Mouse (Mus musculus) layer of hippocampus, adult 9-10 months (tissue): Measurements from ENCODE around the gene Tenm4.
"Not testable (repeated sequence)": the region's sequence is repeated elsewhere in the genome, so short reads cannot be mapped to it uniquely, and the experiment has no call there.

ENCODE experiments used
- DNase-seq: peaks from one replicate; pipeline ENCODE4 v3.0.0; 2022; ENCODE audit warnings: low spot score

Gene Tenm4

GRCm38 (mm10) chr7:96575202-96575650 is 404.2 kb downstream of the Tenm4 start:
- peak; percentile 77 for DNase-seq

DNA sequence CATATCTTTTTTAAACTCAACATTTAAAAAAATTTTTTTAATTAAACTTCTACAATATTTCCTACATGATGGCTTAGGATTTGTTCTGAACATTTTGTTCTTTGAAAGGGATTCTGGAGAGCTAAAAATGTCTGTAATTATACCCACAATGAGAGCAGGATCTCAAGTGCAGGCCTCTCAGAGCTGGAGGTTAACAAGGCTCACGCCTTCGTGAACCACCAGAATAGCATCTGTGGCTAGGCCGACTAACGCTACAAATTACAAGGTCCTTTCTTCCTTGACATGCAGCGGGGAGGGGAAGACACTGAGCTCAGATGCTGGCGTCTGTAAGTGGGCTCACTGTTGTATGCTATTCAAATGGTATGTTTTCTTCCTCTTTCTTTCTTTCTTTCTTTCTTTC is 411.7 kb downstream of the Tenm4 start:
- DNase-seq: no peak

GRCm38 (mm10) chr7:96587403-96587802 is 416.4 kb downstream of the Tenm4 start:
- no peak for DNase-seq

DNA sequence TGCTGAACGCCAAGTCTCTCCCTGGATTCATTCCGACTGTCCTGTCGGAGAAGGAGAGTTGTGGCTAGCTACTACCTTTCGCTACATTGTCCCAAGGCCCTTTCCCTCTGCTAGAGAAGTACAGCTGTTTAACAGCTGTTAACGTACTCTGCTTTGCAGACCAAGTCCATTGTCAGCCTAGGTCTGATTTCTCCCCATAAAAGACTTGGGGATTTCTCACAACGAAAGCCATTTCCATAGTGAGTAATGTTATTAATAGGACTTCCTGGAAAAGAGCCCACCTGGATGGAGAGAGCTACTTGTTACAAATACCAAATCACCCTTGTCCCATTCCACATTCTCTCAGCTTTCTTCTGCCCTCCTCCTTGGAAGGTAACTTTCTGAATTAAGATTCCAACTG is 417.5 kb downstream of the Tenm4 start:
- DNase-seq: no peak

DNA sequence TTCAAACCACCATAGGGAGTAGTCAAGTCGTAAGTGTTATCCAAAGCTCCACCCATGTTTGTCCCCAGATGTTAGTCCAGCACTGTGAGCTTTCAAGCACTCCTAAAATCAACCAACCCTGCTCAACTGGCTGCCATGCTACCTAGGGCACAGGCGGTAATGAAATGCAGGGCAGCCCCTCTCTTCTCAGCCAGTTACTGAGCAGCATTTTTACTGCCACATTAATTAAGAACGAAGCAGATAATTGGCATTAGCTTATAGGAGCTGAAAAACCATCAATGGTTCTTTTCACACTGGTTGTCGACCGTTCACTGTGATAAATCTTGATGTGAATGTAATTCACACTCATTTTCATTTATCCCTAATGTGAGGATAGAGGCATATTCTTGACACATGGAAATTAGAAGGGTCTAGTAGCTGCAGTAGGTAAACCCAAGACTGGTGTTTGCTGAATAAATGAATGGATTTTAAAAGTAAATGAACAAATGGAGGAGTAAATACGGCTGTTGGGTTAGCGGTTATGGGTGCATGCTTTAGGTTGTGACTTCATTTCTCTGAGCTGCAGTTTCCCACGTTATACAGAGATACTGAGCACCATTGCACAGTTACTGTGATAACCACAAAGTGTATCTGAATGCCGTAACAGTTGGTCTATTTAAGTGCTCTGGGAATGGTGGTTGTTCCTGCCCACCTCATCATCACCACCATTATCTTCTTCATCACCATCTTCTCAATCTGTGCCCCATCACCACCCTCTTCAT is 424.7 kb downstream of the Tenm4 start:
- DNase-seq: no peak

GRCm38 (mm10) chr7:96596402-96597195 is 425.6 kb downstream of the Tenm4 start:
- no peak for DNase-seq

DNA sequence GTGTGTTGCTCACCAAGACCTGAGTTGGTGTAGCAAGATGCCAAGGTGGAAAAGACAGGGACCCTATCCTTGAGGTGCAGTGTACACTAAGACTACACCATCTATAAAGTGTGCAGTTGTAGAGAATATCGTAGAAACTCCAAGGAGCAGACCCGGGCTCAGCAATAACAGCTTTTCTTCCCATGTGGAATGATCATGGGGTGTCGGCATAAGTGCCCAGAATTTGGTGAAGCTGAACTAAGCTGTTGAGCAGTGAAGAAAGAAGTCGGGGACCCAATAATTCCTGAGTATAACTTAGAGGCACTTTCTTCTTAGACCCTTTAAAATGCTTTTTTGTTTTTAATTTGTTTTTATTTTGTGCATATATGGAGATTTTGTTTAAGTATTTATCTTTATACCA is 426.8 kb downstream of the Tenm4 start:
- DNase-seq: no peak

DNA sequence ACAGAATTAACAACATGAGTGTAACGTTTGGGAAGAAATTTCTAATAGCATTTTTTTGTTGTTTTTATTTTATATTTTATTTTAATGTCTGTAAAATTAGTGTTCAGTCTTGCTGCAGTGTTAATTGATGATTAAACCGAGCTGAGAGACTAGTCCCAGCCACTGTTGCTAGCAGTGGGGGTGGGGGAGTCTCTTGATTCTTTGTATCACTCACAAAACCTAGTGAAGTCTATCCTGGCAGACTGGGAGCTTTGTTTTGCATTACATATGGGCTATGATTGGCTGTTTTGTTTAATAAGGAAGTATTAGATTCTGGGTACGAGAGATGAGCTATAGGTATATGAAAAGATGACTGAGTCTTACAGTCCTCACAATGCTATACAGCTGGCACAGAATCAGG is 428.0 kb downstream of the Tenm4 start:
- DNase-seq: no peak

DNA sequence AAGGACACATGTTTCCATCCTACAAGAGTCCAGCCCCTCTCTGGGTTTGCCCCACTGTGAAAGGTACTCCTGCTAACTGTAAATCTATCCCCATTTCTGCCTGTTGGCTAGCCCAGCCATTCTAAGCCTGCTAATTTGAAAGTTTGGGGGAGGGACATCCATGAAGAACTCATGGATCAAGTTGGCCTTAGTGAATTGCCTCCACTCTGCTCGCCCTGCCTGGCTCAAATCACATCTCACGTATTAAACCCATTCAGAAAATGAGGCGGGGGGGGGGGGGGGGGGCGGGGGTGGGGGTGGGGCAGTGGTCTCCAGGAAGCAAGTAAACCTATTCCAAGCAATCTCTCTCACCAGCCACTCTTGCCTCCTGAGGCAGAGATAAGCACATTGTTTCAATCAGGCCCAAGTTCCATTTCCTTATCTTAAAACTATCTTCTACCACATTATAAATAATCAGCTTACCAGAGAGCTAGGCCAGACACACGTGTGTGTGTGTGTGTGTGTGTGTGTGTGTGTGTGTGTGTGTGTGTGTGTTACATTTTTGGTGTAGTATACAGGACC is 429.4 kb downstream of the Tenm4 start:
- no peak for DNase-seq

- DNase-seq: no peak
Measured at GRCm38 (mm10) chr7:96604091-96604745, 433.2 kb downstream of the Tenm4 start.

GRCm38 (mm10) chr7:96605316-96605715 is 434.3 kb downstream of the Tenm4 start:
- no peak for DNase-seq

DNA sequence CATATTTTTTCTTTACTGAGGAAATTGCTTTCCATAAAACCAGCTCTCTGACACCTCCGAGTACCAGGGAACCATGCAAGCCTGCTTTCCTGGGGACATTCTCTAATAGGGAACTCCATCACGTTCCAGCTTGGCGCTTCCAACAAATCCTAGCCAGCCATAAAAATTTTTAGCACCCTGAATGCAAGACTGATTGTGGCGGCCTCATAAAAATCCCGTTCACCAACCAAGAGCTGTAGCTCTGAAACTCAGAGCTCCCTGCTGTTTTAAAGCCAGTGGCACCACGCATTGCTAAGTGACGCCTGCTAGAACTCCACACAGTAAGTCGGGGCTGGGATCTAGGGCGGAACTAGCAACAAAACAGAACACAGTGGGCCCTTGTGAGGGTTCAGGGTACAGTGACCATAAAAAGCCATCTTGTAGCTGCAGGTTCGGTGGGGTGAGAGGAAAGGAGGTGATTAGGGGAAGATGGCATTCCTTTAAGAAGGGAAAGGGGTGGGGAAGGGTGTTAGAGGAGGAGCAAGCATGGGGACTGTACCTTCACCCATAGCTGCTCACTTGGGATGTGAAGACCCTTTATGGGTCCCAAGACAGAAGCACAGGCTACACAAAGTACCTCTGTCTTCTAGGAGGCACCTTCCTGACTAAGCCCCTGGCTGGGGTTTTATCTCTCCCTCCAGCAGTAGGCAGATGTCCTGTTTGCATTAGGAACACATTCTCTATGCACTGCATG is 439.0 kb downstream of the Tenm4 start:
- DNase-seq: no peak

DNA sequence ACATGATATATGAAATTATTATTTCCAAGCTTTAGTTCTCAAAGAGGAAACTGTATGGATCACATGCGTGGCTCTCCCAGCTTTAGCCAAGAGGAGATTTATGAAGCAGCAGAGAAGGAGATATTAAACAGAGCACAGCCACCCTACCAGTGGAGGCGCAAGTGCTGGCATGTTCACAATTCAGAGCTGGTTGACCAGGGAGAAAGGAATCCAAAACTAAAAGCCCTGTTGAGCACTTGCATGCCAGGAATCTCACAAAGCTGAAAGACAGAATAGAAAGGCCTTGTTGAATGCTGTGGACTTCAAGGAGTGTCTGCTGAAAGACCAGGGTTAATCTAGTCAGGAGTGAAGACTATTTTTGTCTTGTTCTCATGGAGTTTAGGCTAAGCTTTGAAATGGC is 446.3 kb downstream of the Tenm4 start:
- no peak for DNase-seq

DNA sequence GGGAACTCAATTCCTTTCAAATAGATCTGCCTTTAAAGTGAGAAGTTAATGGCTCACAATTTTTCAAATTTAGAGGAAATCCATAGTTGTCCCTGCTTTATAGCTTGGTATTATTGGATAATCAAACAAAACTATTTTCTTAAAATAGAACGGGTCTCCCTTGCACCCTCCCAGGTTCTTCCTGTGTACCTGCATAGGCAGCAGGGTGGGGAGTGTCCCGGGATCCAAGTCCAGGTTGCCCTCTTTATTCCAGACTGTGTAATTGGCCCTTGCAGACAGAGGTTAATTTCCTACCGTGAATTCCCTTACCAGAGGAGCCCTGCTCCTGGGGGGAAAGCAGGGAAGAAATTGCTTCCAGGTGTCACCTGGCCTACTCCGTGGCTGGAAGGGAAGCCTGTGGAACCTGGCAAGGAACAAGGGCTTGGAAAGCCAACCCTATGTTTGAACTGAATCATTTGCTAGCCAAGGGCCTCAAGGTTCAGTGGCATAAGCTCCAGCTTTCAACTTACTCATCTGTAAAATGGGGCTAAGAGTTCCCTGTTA is 449.0 kb downstream of the Tenm4 start:
- DNase-seq: no peak

GRCm38 (mm10) chr7:96626338-96626737 is 455.3 kb downstream of the Tenm4 start:
- no peak for DNase-seq

- not testable (repeated sequence) for DNase-seq
Measured at GRCm38 (mm10) chr7:96630551-96630950, 459.5 kb downstream of the Tenm4 start.

- no peak for DNase-seq
Measured at GRCm38 (mm10) chr7:96633008-96633407, 462.0 kb downstream of the Tenm4 start.

DNA sequence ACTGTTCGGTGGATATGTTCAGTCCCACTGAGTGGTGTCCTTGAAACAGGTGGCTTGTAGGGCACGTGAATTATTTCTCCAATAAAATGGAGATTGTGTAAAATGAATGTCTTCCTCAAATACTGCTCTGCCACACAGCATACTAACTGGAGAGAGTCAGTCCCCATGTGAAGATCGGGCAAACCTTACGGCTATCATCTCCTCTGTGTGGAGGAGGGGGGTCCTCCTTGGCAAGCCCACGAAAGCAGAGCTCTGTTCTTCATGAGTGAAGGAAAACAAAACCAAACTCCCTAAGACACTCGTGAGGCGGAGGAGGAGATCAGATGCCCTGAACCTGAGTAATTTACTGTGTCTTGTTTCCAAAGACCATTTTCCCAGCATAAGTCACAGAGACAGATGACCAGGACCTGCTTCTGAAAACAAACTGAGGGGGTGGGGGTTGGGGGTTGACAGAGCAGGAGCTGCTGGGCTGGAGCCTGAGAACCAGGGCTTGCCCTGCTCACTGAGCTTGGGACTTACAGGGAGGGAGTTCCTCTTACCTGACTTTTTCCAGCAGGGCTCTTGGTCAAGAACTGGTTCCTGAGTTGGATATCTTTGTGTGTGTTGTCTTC is 464.9 kb downstream of the Tenm4 start:
- DNase-seq: no peak

DNA sequence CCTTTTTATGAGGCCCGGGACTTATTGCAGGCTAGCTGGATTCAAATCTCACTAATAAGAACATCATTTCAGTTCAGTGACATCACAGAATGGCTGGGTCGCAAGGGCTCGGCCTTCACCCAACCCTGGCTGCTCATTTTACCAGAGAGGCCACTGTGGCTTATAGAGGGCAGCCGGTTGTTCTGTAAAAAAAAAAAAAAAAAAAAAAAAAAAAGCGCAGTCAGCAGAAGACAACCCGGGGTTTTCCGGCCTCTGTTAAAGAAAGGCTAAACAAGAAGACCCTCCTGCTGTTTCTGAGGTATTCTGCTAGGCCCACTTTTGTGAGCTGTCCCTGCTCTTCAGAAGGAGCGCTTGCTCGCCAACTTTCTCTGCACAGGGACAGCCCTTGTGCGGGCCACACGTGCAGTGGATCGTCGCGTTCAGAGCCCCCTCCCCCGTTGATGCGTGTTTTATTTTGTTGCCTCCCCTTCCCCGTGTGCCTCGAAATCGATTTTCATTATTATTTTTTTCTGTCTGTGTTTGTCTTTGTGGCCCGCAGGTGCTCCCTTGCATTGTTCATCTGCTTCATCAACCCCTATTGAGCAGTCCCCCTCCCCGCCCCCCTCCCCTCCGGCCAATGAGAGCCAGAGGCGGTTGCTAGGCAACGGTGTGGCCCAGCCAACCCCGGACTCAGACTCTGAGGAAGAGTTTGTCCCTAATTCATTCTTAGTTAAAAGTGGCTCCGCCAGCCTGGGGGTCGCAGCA is 472.6 kb downstream of the Tenm4 start:
- no peak for DNase-seq

DNA sequence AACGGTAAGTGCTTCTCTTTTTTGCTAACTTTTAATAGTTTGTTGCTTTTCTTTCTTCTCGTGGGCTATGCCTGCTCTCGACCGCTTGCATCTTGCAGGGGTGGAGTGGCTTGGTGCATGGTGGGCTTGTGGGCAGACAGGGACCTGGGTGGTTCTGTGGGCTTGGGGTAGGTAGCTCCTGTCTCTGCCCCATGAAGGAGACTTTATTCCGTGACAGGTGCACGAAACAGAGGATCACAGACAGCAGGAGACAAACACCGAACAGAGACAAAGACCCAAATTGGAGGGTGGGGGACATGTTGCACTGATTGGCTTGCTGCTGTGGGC is 473.1 kb downstream of the Tenm4 start:
- DNase-seq: no peak

- DNase-seq: no peak
Measured at GRCm38 (mm10) chr7:96647657-96648056, 476.6 kb downstream of the Tenm4 start.
